Mouse (Mus musculus): Measurements from ENCODE around the gene Rpl9-ps1. TPM values are rescaled to one million over a fixed set of nuclear protein-coding genes. Genes with fewer than 3 reads are reported as not detected.

Gene Rpl9-ps1
- total RNA-seq, 1 experiment, result not detected

- H3K9ac ChIP-seq (ENCODE audit: insufficient read depth, low read depth, low read length, poor library complexity, severe bottlenecking), result no peak within 1 kb of the TSS
- no peak for DNase-seq (ENCODE audit: low read depth, low spot score)
- H3K9me3 ChIP-seq (ENCODE audit: control insufficient read depth, insufficient read depth, low read depth, low read length), result no peaks in the 10 kb centered on the region
- H3K27ac ChIP-seq (ENCODE audit: insufficient read depth, low read depth, low read length, poor library complexity, severe bottlenecking), result no peak within 1 kb of the TSS
- H3K4me1 ChIP-seq (ENCODE audit: control insufficient read depth in 2 of 2, insufficient read depth in 2 of 2, low read length in 2 of 2, poor library complexity in 1 of 2), result no peaks in the 10 kb centered on the region
- no peaks in the 10 kb centered on the region for H3K36me3 ChIP-seq (ENCODE audit: control insufficient read depth, insufficient read depth, low read length, poor library complexity, severe bottlenecking)
- no peak within 1 kb of the TSS for H3K4me3 ChIP-seq (ENCODE audit: insufficient read depth in 1 of 2, low read depth in 1 of 2, low read length in 2 of 2, poor library complexity in 1 of 2, severe bottlenecking in 1 of 2)
- TF ChIP-seq MAFK (IDR thresholded peaks at IDR 0.05; ENCODE audit: insufficient read depth, low read depth, low read length), result no peak
- no peak for TF ChIP-seq ZNF384 (IDR thresholded peaks at IDR 0.05; ENCODE audit: low read depth, low read length)
- no peak for TF ChIP-seq HCFC1 (IDR thresholded peaks at IDR 0.05; ENCODE audit: borderline replicate concordance, insufficient read depth, low read length)
- no peak for TF ChIP-seq CHD2 (IDR thresholded peaks at IDR 0.05; ENCODE audit: low read depth, low read length)
- in situ Hi-C loops (cut with MboI; ENCODE audit: low sequenced_read_pairs in 2 of 2, unreplicated experiment in 2 of 2), result no loop called here
These were observed 4.0 kb upstream of the Rpl9-ps1 start, which contains the start of gene Ccl3 for GRCm38 (mm10) chr11:83649305-83649841. Gene Ccl3 (minus strand): TSS chr11:83649355.

- Histone ChIP-seq H3K9ac (ENCODE audit: insufficient read depth, low read depth, low read length, poor library complexity, severe bottlenecking) (no peak overlapping the region), H3K4me1 (ENCODE audit: control insufficient read depth in 2 of 2, insufficient read depth in 2 of 2, low read length in 2 of 2, poor library complexity in 1 of 2) (no peaks in the 10 kb centered on the region), H3K27ac (ENCODE audit: insufficient read depth, low read depth, low read length, poor library complexity, severe bottlenecking) (no peak overlapping the region), H3K9me3 (ENCODE audit: control insufficient read depth, insufficient read depth, low read depth, low read length) (no peaks in the 10 kb centered on the region), H3K4me3 (ENCODE audit: insufficient read depth in 1 of 2, low read depth in 1 of 2, low read length in 2 of 2, poor library complexity in 1 of 2, severe bottlenecking in 1 of 2) (no peak overlapping the region), H3K36me3 (ENCODE audit: control insufficient read depth, insufficient read depth, low read length, poor library complexity, severe bottlenecking) (no peaks in the 10 kb centered on the region)
- TF ChIP-seq MAFK (IDR thresholded peaks at IDR 0.05; ENCODE audit: insufficient read depth, low read depth, low read length) (no peak), HCFC1 (IDR thresholded peaks at IDR 0.05; ENCODE audit: borderline replicate concordance, insufficient read depth, low read length) (no peak), CHD2 (IDR thresholded peaks at IDR 0.05; ENCODE audit: low read depth, low read length) (no peak), ZC3H11A (IDR thresholded peaks at IDR 0.05; ENCODE audit: borderline replicate concordance, low read depth, low read length) (no peak), ZNF384 (IDR thresholded peaks at IDR 0.05; ENCODE audit: low read depth, low read length) (no peak)
- in situ Hi-C loops (cut with MboI; ENCODE audit: low sequenced_read_pairs in 2 of 2, unreplicated experiment in 2 of 2), result no loop called here
- DNase-seq (ENCODE audit: low read depth, low spot score), result no peak
These were observed 1.1 kb upstream of the Rpl9-ps1 start for GRCm38 (mm10) chr11:83646356-83647149.

- no peaks in the 10 kb centered on the region for H3K36me3 ChIP-seq (ENCODE audit: control insufficient read depth, insufficient read depth, low read length, poor library complexity, severe bottlenecking)
- H3K9ac ChIP-seq (ENCODE audit: insufficient read depth, low read depth, low read length, poor library complexity, severe bottlenecking), result no peak overlapping the region
- H3K4me1 ChIP-seq (ENCODE audit: control insufficient read depth in 2 of 2, insufficient read depth in 2 of 2, low read length in 2 of 2, poor library complexity in 1 of 2), result no peaks in the 10 kb centered on the region
- in situ Hi-C loops (cut with MboI; ENCODE audit: low sequenced_read_pairs in 2 of 2, unreplicated experiment in 2 of 2), result no loop called here
- DNase-seq (ENCODE audit: low read depth, low spot score), result no peak
- no peak overlapping the region for H3K27ac ChIP-seq (ENCODE audit: insufficient read depth, low read depth, low read length, poor library complexity, severe bottlenecking)
- no peaks in the 10 kb centered on the region for H3K9me3 ChIP-seq (ENCODE audit: control insufficient read depth, insufficient read depth, low read depth, low read length)
- TF ChIP-seq MAFK (IDR thresholded peaks at IDR 0.05; ENCODE audit: insufficient read depth, low read depth, low read length) (no peak), CHD2 (IDR thresholded peaks at IDR 0.05; ENCODE audit: low read depth, low read length) (no peak), HCFC1 (IDR thresholded peaks at IDR 0.05; ENCODE audit: borderline replicate concordance, insufficient read depth, low read length) (no peak), ZNF384 (IDR thresholded peaks at IDR 0.05; ENCODE audit: low read depth, low read length) (no peak), ZC3H11A (IDR thresholded peaks at IDR 0.05; ENCODE audit: borderline replicate concordance, low read depth, low read length) (no peak)
- H3K4me3 ChIP-seq (ENCODE audit: insufficient read depth in 1 of 2, low read depth in 1 of 2, low read length in 2 of 2, poor library complexity in 1 of 2, severe bottlenecking in 1 of 2), result no peak overlapping the region
These were observed 4.2 kb downstream of the Rpl9-ps1 start for GRCm38 (mm10) chr11:83641216-83641615.

- Histone ChIP-seq H3K36me3 (ENCODE audit: control insufficient read depth, insufficient read depth, low read length, poor library complexity, severe bottlenecking) (no peaks in the 10 kb centered on the region), H3K27ac (ENCODE audit: insufficient read depth, low read depth, low read length, poor library complexity, severe bottlenecking) (no peak overlapping the region), H3K9me3 (ENCODE audit: control insufficient read depth, insufficient read depth, low read depth, low read length) (no peaks in the 10 kb centered on the region), H3K4me1 (ENCODE audit: control insufficient read depth in 2 of 2, insufficient read depth in 2 of 2, low read length in 2 of 2, poor library complexity in 1 of 2) (no peaks in the 10 kb centered on the region), H3K4me3 (ENCODE audit: insufficient read depth in 1 of 2, low read depth in 1 of 2, low read length in 2 of 2, poor library complexity in 1 of 2, severe bottlenecking in 1 of 2) (no peak overlapping the region), H3K9ac (ENCODE audit: insufficient read depth, low read depth, low read length, poor library complexity, severe bottlenecking) (no peak overlapping the region)
- in situ Hi-C loops (cut with MboI; ENCODE audit: low sequenced_read_pairs in 2 of 2, unreplicated experiment in 2 of 2), result no loop called here
- no peak for DNase-seq (ENCODE audit: low read depth, low spot score)
- TF ChIP-seq CHD2 (IDR thresholded peaks at IDR 0.05; ENCODE audit: low read depth, low read length) (no peak), ZC3H11A (IDR thresholded peaks at IDR 0.05; ENCODE audit: borderline replicate concordance, low read depth, low read length) (no peak), HCFC1 (IDR thresholded peaks at IDR 0.05; ENCODE audit: borderline replicate concordance, insufficient read depth, low read length) (no peak), ZNF384 (IDR thresholded peaks at IDR 0.05; ENCODE audit: low read depth, low read length) (no peak), MAFK (IDR thresholded peaks at IDR 0.05; ENCODE audit: insufficient read depth, low read depth, low read length) (no peak)
These were observed 5.3 kb downstream of the Rpl9-ps1 start for GRCm38 (mm10) chr11:83640141-83640540.
